Mouse (Mus musculus) liver, embryonic 14.5 days (tissue): Measurements from ENCODE around the gene Gm3072. TPM values are rescaled to one million over a fixed set of nuclear protein-coding genes. Genes with fewer than 3 reads are reported as not detected.
"Not testable (repeated sequence)": the region's sequence is repeated elsewhere in the genome, so short reads cannot be mapped to it uniquely, and the experiment has no call there.

Experiments used
- ATAC-seq: fragments of 200-750 bp; cut with Nextera tagmentation; 2 replicates; pipeline ENCODE4 v1.8.0; 2017; ENCODE audit warnings: moderate number of reproducible peaks, mild to moderate bottlenecking, moderate library complexity; ENCODE audit not compliant: insufficient read depth
- DNase-seq, 3 experiments: peaks; one replicate each; pipeline ENCODE4 v3.0.0-alpha.2; 2012 to 2013; ENCODE audit warnings: low read depth in 3 of 3, low spot score in 3 of 3
- H3K27ac ChIP-seq: fragments of 300-500 bp; sonication (generic); 2 replicates; pipeline ENCODE4 v1.5.1; 2014; ENCODE audit warnings: moderate library complexity, mild to moderate bottlenecking, control low read depth, inconsistent platforms
- H3K27me3 ChIP-seq: fragments of 300-500 bp; sonication (generic); 2 replicates; pipeline ENCODE4 v1.6.1; 2014; ENCODE audit warnings: mild to moderate bottlenecking, low read length, moderate library complexity; ENCODE audit not compliant: control insufficient read depth, insufficient read depth
- H3K36me3 ChIP-seq: fragments of 300-500 bp; sonication (generic); replicated peaks from 2 replicates; pipeline ENCODE4 v1.6.1; 2014; ENCODE audit warnings: low read depth; ENCODE audit not compliant: control insufficient read depth, insufficient read depth
- H3K4me1 ChIP-seq, 2 experiments: fragments of 200-500 bp in 1 of 2; fragments of 300-500 bp in 1 of 2; sonication (generic) in 1 of 2; replicated peaks; 2 replicates each; pipeline ENCODE4 v1.6.1; 2012 to 2014; ENCODE audit warnings: antibody characterized with exemption in 1 of 2, inconsistent platforms in 1 of 2, low read length in 1 of 2; ENCODE audit not compliant: control insufficient read depth in 2 of 2, insufficient read depth in 2 of 2
- H3K4me2 ChIP-seq: fragments of 300-500 bp; sonication (generic); 2 replicates; pipeline ENCODE4 v1.6.1; 2014; ENCODE audit warnings: low read depth, mild to moderate bottlenecking, control low read depth, moderate library complexity
- H3K4me3 ChIP-seq, 2 experiments: fragments of 200-500 bp in 1 of 2; fragments of 300-500 bp in 1 of 2; sonication (generic) in 1 of 2; 2 replicates each; pipeline ENCODE4 v1.5.1; 2012 to 2014; ENCODE audit warnings: low read depth in 2 of 2, low read length in 2 of 2, mild to moderate bottlenecking in 2 of 2, control low read depth in 1 of 2, inconsistent platforms in 1 of 2, moderate library complexity in 1 of 2; ENCODE audit not compliant: insufficient read depth in 1 of 2
- H3K9ac ChIP-seq: fragments of 300-500 bp; sonication (generic); replicated peaks from 2 replicates; pipeline ENCODE4 v1.6.1; 2014; ENCODE audit warnings: mild to moderate bottlenecking, control low read depth, moderate library complexity
- H3K9me3 ChIP-seq: fragments of 300-500 bp; sonication (generic); 2 replicates; pipeline ENCODE4 v1.6.1; 2016; ENCODE audit warnings: low read length, mixed read lengths; ENCODE audit not compliant: control insufficient read depth
- WGBS: fragments of 180-500 bp; shearing (Covaris S2); extraction: QIAGEN DNeasy Blood & Tissue Kit; methylation state at CpG from one replicate; pipeline ENCODE4 v1.1.7; 2014; ENCODE audit not compliant: insufficient replicate concordance; 5-methylcytosine and 5-hydroxymethylcytosine counted together
- polyA plus RNA-seq, 2 experiments: library from polyadenylated mRNA; depleted of rRNA in 1 of 2; stranded (reverse) in 1 of 2; unstranded in 1 of 2; fragments of >200 nt; fragmentation: Nextera tagmentation in 1 of 2; extraction: Ambion mirVana in 1 of 2; gene quantifications; 2 replicates each; pipeline versions ENCODE4 v1.2.1 to v1.2.3; 2012 to 2014

Gene Gm3072
- not detected in 2 replicates for polyA plus RNA-seq (2012; rRNA removed)
- polyA plus RNA-seq (2014; fragmentation: Nextera tagmentation; extraction: Ambion mirVana) = not detected in 2 replicates

DNA sequence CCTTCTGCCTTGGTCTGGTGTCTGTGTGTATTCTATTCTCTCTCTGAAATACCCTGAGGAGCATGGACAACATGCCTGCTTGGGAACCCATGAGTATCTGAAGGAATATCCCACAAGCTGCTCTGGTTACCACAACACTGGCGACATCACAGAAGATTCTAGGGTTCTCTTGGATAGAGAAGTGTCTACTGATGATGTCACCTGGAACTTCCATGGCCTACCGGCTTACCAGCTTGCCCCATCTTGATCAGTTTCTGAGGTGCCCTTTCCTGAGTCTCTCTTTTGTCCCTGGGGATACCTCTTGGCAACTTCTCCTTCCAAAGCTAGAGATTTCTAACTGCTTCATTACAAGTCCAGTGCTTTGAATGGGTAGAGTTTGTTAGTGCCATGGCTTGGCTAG is at the start of gene Gm3072:
Gene Gm3072 (minus strand): TSS at position 101 of the 400 bp plus-strand sequence.
- not testable (repeated sequence) for ATAC-seq

DNA sequence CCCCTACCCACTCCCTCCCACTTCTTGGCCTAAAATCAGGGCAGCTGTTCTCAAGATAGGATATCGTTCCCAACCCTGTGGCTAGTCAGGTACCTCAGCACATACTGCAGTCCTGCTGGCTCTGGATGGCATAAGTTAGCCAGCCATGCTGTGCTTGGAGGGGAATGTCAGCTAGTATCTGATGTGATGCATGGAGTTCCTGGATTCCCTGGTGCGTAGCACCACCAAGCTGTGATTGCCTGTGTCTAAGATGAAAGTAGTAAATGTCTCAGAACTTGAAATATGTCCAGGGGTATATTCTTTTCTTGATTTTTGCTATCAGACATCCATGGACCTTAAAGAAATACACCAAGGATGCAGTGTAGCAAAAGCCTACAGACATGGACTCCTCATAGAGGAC is 23.8 kb upstream of the Gm3072 start:
- not testable (repeated sequence) for H3K4me3 ChIP-seq, H3K36me3 ChIP-seq, H3K9me3 ChIP-seq, H3K27me3 ChIP-seq, H3K27ac ChIP-seq, DNase-seq, H3K4me2 ChIP-seq, H3K9ac ChIP-seq, H3K4me1 ChIP-seq, ATAC-seq
- WGBS = 52% methylated on average over 2 of the region's 2 CpGs

More for the DNA sequence above, at the start of gene Gm3072:
- not testable (repeated sequence) for H3K27me3 ChIP-seq, H3K4me2 ChIP-seq, H3K36me3 ChIP-seq, H3K9ac ChIP-seq, H3K27ac ChIP-seq, H3K4me1 ChIP-seq, H3K9me3 ChIP-seq, DNase-seq, H3K4me3 ChIP-seq
- WGBS = 61% methylated on average over 1 of the region's 2 CpGs

GRCm38 (mm10) chr14:41646387-41646786 is 22.0 kb upstream of the Gm3072 start, which contains the start of gene Gm3676:
Gene Gm3676, minus strand, starts transcription at chr14:41646487.
- not testable (repeated sequence) for H3K27ac ChIP-seq, H3K27me3 ChIP-seq, DNase-seq, H3K9ac ChIP-seq, H3K4me3 ChIP-seq, H3K4me2 ChIP-seq, H3K4me1 ChIP-seq, H3K36me3 ChIP-seq, ATAC-seq, H3K9me3 ChIP-seq
- WGBS = no CpG with 5 or more reads among the region's 1 CpGs

DNA sequence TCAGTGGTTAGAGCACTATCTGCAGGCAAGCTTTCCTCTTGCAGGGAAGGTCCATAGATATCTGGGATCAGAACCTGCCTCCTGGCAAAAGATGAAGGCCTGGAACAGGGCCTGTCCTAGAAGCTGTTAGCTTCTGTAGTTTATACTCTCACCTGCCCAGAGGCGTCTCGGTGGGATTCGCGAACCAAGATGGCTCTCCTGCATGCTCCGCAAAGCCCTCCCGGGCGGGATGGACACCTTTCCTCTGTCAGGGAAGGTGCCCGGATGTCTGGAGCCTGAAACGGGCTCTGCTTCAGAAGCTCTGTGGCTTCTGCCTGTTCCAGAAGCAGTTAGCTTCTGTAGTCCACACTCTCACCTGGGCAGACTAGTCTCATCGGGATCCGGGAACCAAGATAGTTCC is 5.7 kb upstream of the Gm3072 start:
- not testable (repeated sequence) for H3K4me3 ChIP-seq, H3K4me2 ChIP-seq, H3K27ac ChIP-seq, DNase-seq, H3K36me3 ChIP-seq, H3K27me3 ChIP-seq, H3K9me3 ChIP-seq, H3K4me1 ChIP-seq, ATAC-seq, H3K9ac ChIP-seq
- WGBS = 83% methylated on average over 9 of the region's 11 CpGs

DNA sequence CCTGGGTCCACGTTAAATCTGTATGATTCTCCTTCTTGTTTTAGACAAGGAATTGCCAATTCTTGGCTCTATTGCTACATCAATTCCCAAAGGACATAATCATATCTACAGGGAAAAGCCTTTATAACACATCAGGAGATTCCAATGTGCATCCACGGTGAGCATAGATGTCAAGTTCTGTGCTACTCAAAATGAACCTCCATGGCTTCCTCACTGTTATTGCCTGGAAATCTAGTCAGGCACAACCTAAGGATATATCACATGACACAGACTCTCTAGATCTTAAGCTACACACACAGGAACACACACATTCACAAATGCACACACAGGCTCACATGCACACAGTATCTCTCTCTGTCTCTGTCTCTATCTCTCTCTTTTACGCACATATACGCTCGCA is 1.9 kb downstream of the Gm3072 start:
- ATAC-seq, H3K9ac ChIP-seq, DNase-seq, H3K27ac ChIP-seq, H3K4me1 ChIP-seq, H3K4me3 ChIP-seq, H3K27me3 ChIP-seq, H3K36me3 ChIP-seq, H3K4me2 ChIP-seq, H3K9me3 ChIP-seq: not testable (repeated sequence)
- 76% methylated on average over 4 of the region's 5 CpGs for WGBS

- H3K27ac ChIP-seq, H3K4me1 ChIP-seq, H3K9ac ChIP-seq, ATAC-seq, H3K36me3 ChIP-seq, H3K27me3 ChIP-seq, H3K9me3 ChIP-seq, DNase-seq, H3K4me2 ChIP-seq, H3K4me3 ChIP-seq: not testable (repeated sequence)
- WGBS = 57% methylated on average over 1 of the region's 1 CpGs
Observed at GRCm38 (mm10) chr14:41610690-41611089, 13.7 kb downstream of the Gm3072 start.

DNA sequence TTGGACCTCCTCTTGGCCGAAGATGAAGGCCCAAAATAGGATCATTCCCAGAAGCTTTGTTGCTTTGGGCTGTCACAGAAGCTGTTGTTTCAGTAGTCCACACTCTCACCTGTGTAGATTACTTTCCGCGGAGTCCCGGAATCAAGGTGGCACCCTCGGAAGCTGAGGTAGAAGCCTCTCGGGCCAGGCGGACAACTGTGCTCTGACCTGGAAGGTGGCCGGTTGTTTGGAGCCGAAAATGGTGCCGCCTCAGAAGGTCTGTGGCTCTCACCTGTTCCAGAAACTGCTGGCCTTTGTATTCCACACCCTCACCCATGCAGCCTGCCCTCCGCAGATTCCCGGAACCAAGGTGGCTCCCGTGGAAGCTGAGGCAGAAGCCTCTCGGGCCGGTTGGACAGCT is 23.5 kb downstream of the Gm3072 start:
- not testable (repeated sequence) for H3K9ac ChIP-seq, H3K4me1 ChIP-seq, H3K27ac ChIP-seq, DNase-seq, H3K36me3 ChIP-seq, H3K4me2 ChIP-seq, H3K27me3 ChIP-seq, H3K9me3 ChIP-seq, ATAC-seq, H3K4me3 ChIP-seq
- 73% methylated on average over 15 of the region's 15 CpGs for WGBS

DNA sequence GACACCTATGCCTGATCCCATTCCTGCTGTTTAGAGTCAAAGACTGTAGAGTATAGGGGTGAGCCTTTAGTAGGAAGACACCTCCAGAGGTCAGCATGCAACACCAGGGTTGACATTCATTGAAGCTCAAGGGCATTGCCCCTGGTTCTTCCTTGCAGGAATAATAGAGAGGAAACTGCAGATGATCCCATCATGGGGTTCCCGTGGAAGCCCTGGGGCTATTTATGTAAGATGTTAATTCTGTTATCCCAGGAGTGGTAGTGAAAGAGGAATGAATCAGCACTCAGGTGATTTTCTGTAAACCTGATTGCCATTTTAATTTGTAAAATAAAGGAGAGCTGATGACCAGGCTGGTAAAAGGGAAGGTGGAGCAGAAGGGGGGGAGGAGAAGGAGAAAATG is 38.1 kb downstream of the Gm3072 start:
- not testable (repeated sequence) for ATAC-seq, H3K9me3 ChIP-seq, DNase-seq, H3K27me3 ChIP-seq, H3K36me3 ChIP-seq, H3K4me2 ChIP-seq, H3K4me3 ChIP-seq, H3K4me1 ChIP-seq, H3K9ac ChIP-seq, H3K27ac ChIP-seq
- 41% methylated on average over 1 of the region's 1 CpGs for WGBS
